Mouse (Mus musculus) midbrain, embryonic 14.5 days (tissue): ENCODE measurements around the gene Ndufb7. TPM values are rescaled to one million over a fixed set of nuclear protein-coding genes. Genes with fewer than 3 reads are reported as not detected.
"Not testable (repeated sequence)": the region's sequence is repeated elsewhere in the genome, so short reads cannot be mapped to it uniquely, and the experiment has no call there.

ENCODE experiments used
- ATAC-seq: fragments of 200-750 bp; cut with Nextera tagmentation; 2 replicates; pipeline ENCODE4 v1.8.0; 2017; ENCODE audit warnings: moderate number of reproducible peaks, moderate library complexity; ENCODE audit not compliant: low FRiP score, low TSS enrichment
- DNase-seq: peaks from one replicate; pipeline ENCODE4 v3.0.0-alpha.2; 2015
- H3K27ac ChIP-seq: fragments of 300-500 bp; sonication (generic); replicated peaks from 2 replicates; pipeline ENCODE4 v1.5.1; 2014; ENCODE audit warnings: mild to moderate bottlenecking, low read depth, low read length, moderate library complexity
- H3K27me3 ChIP-seq: fragments of 300-500 bp; sonication (generic); 2 replicates; pipeline ENCODE4 v1.6.1; 2014; ENCODE audit warnings: low read length, control low read depth, mixed read lengths; ENCODE audit not compliant: control insufficient read depth, insufficient read depth
- H3K36me3 ChIP-seq: fragments of 300-500 bp; sonication (generic); 2 replicates; pipeline ENCODE4 v1.6.1; 2014; ENCODE audit warnings: low read length, control low read depth; ENCODE audit not compliant: control insufficient read depth, insufficient read depth
- H3K4me1 ChIP-seq: fragments of 300-500 bp; sonication (generic); 2 replicates; pipeline ENCODE4 v1.6.1; 2014; ENCODE audit warnings: mild to moderate bottlenecking, antibody characterized with exemption, low read length, control low read depth; ENCODE audit not compliant: control insufficient read depth, insufficient read depth
- H3K4me2 ChIP-seq: fragments of 300-500 bp; sonication (generic); 2 replicates; pipeline ENCODE4 v1.6.1; 2014; ENCODE audit warnings: mild to moderate bottlenecking, low read length, moderate library complexity
- H3K4me3 ChIP-seq: fragments of 300-500 bp; sonication (generic); replicated peaks from 2 replicates; pipeline ENCODE4 v1.5.1; 2014; ENCODE audit warnings: low read depth, low read length
- H3K9ac ChIP-seq: fragments of 300-500 bp; sonication (generic); replicated peaks from 2 replicates; pipeline ENCODE4 v1.6.1; 2014; ENCODE audit warnings: mild to moderate bottlenecking, low read length, moderate library complexity
- H3K9me3 ChIP-seq: fragments of 300-500 bp; sonication (generic); 2 replicates; pipeline ENCODE4 v1.6.1; 2016; ENCODE audit warnings: low read length, control low read depth, mixed read lengths; ENCODE audit not compliant: control insufficient read depth
- WGBS: fragments of 180-500 bp; shearing (Covaris S2); extraction: QIAGEN DNeasy Blood & Tissue Kit; methylation state at CpG from one replicate; pipeline ENCODE4 v1.1.7; 2014; 5-methylcytosine and 5-hydroxymethylcytosine counted together
- polyA plus RNA-seq: library from polyadenylated mRNA; unstranded; fragments of >200 nt; fragmentation: Nextera tagmentation; extraction: Ambion mirVana; gene quantifications from 2 replicates; pipeline ENCODE4 v1.2.1, GENCODE M21; 2014

Ndufb7 gene
- polyA plus RNA-seq = 346 and 405 TPM in 2 replicates

DNA sequence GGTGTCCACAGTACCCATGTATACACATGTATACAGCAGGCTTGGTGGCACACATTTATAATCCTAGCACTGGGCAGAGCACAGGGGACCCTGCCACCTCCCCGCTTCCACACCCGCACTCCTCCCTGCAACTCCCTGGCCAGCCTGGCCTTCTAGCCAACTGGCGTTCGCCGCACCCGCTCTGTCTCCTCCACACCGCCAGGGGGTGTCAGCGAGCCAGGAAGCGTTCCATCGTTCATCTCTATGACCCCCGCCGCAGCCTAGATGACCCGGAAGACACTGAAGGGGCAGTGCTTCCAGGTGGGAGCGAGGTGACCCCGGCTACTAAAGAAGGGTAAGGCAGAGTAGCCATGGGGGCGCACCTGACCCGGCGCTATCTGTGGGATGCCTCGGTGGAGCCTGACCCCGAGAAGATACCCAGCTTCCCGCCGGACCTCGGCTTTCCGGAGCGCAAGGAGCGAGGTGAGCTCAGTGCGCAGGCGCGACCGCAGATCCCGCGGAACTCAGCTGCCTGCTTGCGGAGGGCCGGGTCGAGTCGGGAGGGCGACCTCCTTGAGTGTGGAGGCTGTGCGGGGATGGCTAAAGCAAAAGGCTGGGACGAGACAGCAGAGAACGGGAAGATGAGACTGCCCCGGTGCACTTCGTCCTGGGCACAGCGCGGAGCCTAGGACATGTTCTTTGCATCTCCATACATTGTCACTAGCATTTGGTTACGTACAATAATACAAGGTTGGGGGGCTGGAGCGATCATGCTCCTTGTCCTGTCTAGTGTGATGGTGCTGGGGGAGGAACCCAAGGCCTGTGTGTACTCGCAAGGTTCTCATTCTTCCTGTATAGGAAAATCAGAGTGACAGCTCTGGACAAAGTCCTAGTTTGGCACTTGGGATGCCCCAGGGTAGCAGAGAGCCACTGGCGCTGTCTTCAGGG, at the start of gene Ndufb7:
Gene Ndufb7 (plus strand): TSS at position 203 of the 927 bp plus-strand sequence.
- Histone ChIP-seq H3K9me3 (no peaks in the 10 kb centered on the region), H3K27me3 (no peaks in the 10 kb centered on the region), H3K36me3 (peaks cover 21% of the 10 kb centered on the region), H3K9ac (peak within 1 kb of the TSS; percentile 77), H3K27ac (peak within 1 kb of the TSS; percentile 73), H3K4me2 (peak within 1 kb of the TSS; percentile 92), H3K4me3 (peak within 1 kb of the TSS; percentile 64), H3K4me1 (peaks cover 6% of the 10 kb centered on the region)
- DNase-seq (peak; percentile 96), ATAC-seq (peak; percentile 89)
- WGBS = 1% methylated on average over 48 of the region's 48 CpGs

DNA sequence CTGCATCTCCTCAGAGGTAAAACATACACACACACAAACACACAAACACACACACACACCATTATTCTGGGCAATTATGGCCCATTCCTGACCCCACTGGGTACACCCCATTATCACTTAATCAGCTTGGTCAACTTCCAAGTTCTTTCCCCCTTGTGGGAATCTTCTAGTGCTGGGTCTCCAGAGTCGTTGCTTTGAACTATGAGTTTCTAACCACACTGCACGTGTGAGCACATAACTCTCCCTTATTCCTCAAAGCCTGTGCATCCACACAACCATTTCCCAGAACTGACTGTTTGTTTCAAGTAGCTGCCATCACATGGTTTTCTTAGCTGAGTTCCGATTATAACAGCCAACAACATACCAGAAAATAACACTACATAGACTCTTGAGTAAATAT, 46.0 kb upstream of the Ndufb7 start:
- WGBS = 84% methylated on average over 3 of the region's 3 CpGs

DNA sequence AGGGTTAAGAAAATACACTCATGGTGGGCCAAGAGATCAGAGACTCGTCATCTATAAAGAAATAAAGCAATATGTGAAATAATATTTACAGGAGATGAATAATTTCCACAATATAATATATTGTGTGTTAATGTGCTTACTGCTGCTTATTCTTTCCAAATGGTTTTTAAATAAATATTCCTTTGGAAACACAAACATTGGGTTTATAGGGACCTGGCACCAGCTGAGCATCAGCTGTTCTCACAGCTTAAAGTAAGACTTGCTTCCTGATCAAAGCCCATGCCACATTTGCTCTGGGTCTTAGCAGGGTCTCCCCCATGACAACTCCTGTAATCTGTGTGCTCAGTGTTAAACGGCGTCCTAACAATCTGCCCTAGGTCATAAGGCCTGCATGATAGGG, 45.6 kb upstream of the Ndufb7 start:
- ATAC-seq, H3K27ac ChIP-seq, H3K27me3 ChIP-seq, H3K9ac ChIP-seq, H3K4me3 ChIP-seq, H3K4me1 ChIP-seq, H3K9me3 ChIP-seq, H3K36me3 ChIP-seq, DNase-seq, H3K4me2 ChIP-seq: not testable (repeated sequence)
- WGBS = 77% methylated on average over 3 of the region's 3 CpGs

More for the DNA sequence above, 46.0 kb upstream of the Ndufb7 start:
- no peaks in the 10 kb centered on the region; the same call in 1 of the 2 replicates for H3K9me3 ChIP-seq
- no peaks in the 10 kb centered on the region for H3K27me3 ChIP-seq
- no peaks in the 10 kb centered on the region for H3K4me1 ChIP-seq
- no peak for ATAC-seq
- H3K36me3 ChIP-seq = no peaks in the 10 kb centered on the region
- no peak overlapping the region for H3K4me3 ChIP-seq
- DNase-seq = no peak
- no peak overlapping the region for H3K4me2 ChIP-seq
- H3K9ac ChIP-seq = no peak overlapping the region
- no peak overlapping the region for H3K27ac ChIP-seq

DNA sequence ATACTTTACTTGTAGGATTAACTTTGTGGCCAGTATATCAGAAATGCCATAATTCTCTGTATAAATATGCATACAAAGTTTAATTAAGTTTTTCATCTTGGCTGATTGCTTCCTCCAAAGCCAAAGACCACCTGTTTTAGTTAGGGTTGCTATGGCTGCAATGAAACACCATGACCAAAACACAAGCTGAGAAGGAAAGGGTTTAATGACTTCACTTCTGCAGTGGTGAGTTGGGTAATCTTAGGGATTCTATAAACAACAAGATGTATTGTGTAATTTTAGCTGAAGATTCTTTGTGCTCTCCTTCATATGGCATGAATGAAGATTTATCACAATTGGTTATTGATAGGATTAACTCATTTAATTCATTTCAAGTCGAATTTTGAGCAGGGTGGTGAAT, 45.2 kb upstream of the Ndufb7 start:
- H3K27ac ChIP-seq = no peak overlapping the region
- no peaks in the 10 kb centered on the region for H3K36me3 ChIP-seq
- 35% methylated on average over 1 of the region's 1 CpGs for WGBS
- no peak for DNase-seq
- no peaks in the 10 kb centered on the region for H3K27me3 ChIP-seq
- no peak overlapping the region for H3K4me3 ChIP-seq
- no peak for ATAC-seq
- H3K9me3 ChIP-seq = no peaks in the 10 kb centered on the region; the same call in 1 of the 2 replicates
- no peaks in the 10 kb centered on the region for H3K4me1 ChIP-seq
- no peak overlapping the region for H3K9ac ChIP-seq
- H3K4me2 ChIP-seq = no peak overlapping the region

DNA sequence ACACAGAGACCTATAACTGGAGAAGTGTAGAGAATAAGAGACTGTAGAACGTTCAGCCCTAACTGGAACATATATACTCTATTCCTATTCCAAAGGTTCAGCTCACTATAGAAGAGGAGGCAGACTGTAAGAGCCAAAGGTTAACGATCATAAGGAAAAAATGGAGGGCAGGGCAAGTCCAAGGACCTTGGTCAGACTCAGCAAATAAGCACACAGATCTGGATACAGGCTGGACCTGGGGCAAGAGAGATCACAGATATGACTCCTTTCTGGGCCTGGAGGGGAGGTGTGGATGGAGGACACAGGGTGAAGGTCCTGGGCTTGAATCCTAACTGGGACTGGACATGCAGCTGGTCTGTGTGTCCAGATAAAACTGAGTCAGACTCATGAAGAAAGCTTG, 31.7 kb upstream of the Ndufb7 start:
- Histone ChIP-seq H3K4me2 (no peak overlapping the region), H3K4me3 (no peak overlapping the region), H3K36me3 (no peaks in the 10 kb centered on the region), H3K9ac (no peak overlapping the region), H3K9me3 (no peaks in the 10 kb centered on the region), H3K27ac (no peak overlapping the region), H3K27me3 (no peaks in the 10 kb centered on the region), H3K4me1 (no peaks in the 10 kb centered on the region)
- no peak for ATAC-seq
- WGBS = 82% methylated on average over 2 of the region's 2 CpGs
- DNase-seq = no peak

DNA sequence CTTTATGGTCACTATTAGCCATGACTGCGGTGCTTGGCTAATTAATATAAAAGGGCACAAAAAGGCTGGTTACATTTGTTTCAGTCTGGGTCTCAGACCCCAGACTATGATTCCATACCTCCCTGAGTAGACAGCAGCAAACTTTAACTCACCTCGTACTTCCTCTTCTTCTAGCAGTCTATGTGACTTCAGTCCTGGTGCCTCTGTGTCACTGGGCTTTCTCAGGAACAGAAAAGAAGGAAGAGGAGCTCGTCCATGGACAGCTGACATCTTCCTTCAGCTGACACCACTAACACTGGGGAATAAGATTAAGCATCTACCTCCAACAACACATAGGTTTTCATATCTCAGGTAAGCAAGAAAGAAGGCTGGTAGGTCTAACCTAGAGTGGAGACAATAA, 30.7 kb upstream of the Ndufb7 start, which contains the start of gene Olfr370:
Gene Olfr370 (plus strand): TSS at position 45 of the 400 bp plus-strand sequence.
- no peaks in the 10 kb centered on the region for H3K36me3 ChIP-seq
- WGBS = 72% methylated on average over 3 of the region's 3 CpGs
- no peak within 1 kb of the TSS for H3K4me2 ChIP-seq
- DNase-seq (no peak), ATAC-seq (no peak)
- no peaks in the 10 kb centered on the region for H3K27me3 ChIP-seq
- no peak within 1 kb of the TSS for H3K9ac ChIP-seq
- H3K9me3 ChIP-seq = no peaks in the 10 kb centered on the region
- no peaks in the 10 kb centered on the region for H3K4me1 ChIP-seq
- no peak within 1 kb of the TSS for H3K4me3 ChIP-seq
- H3K27ac ChIP-seq = no peak within 1 kb of the TSS

DNA sequence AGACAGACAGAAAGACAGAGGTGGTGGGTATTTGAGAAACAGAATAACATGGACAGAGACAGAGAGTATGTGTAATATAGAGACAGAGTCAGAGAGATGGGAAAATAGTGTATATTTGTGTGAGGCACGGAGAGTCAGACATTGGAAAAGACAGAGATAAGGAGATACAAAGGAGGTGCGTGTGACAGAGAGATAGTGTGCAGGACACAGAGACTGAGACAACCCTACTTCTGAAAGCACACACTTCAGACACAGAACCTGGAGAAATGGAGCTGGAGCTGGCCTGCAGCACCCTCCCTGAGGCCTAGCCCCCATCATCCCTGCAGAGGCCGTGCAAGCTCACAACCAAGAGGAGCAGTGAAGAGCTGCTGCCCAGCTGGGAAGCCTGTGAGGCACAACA, 3.8 kb upstream of the Ndufb7 start:
- no peak overlapping the region for H3K4me3 ChIP-seq
- ATAC-seq = no peak
- H3K4me2 ChIP-seq = no peak overlapping the region
- H3K4me1 ChIP-seq = peaks cover 3% of the 10 kb centered on the region
- H3K27me3 ChIP-seq = no peaks in the 10 kb centered on the region
- no peak overlapping the region for H3K27ac ChIP-seq
- no peaks in the 10 kb centered on the region for H3K36me3 ChIP-seq
- no peak overlapping the region for H3K9ac ChIP-seq
- 87% methylated on average over 3 of the region's 3 CpGs for WGBS
- no peak for DNase-seq
- H3K9me3 ChIP-seq = no peaks in the 10 kb centered on the region

DNA sequence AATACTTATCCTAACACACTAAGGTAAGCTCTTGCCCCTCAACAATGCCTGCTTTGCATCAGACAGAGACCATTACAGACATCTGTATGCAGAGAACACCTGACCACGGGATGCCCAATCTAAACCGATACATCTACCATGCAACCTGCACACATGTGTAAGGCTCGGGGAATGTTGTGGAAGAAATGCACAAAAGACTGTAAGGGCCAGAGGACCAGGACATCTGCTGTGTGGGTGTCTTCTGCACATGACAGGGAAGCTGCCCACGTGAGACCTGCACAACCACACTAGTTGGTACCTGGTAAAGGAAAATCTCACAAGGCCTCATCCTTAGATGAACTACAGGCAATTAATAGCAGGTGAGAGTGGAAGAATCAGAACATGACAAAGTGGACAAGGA, 3.2 kb upstream of the Ndufb7 start:
- no peak overlapping the region for H3K9ac ChIP-seq
- H3K9me3 ChIP-seq = no peaks in the 10 kb centered on the region
- no peak overlapping the region for H3K4me3 ChIP-seq
- peaks cover 6% of the 10 kb centered on the region for H3K4me1 ChIP-seq
- no peak overlapping the region for H3K27ac ChIP-seq
- ATAC-seq (no peak), DNase-seq (no peak)
- no peaks in the 10 kb centered on the region for H3K27me3 ChIP-seq
- no peaks in the 10 kb centered on the region for H3K36me3 ChIP-seq
- WGBS = 76% methylated on average over 4 of the region's 4 CpGs
- no peak overlapping the region for H3K4me2 ChIP-seq
